Mouse (Mus musculus) lung, postnatal 4 days (tissue): ENCODE measurements around the gene Hc.

Experiments used
- DNase-seq, 2 experiments: peaks; one replicate each; pipeline ENCODE4 v3.0.0; 2021

The Hc gene

GRCm38 (mm10) chr2:35057243-35057642 lies 4.0 kb downstream of the Hc start:
- no peak for DNase-seq

GRCm38 (mm10) chr2:35048851-35049250 lies 12.4 kb downstream of the Hc start:
- DNase-seq = peak in 1 of 2 experiments; percentile 51

- peak in 1 of 2 experiments; percentile 41 for DNase-seq
These were observed 16.3 kb downstream of the Hc start for GRCm38 (mm10) chr2:35044956-35045355.

GRCm38 (mm10) chr2:35038580-35039375 lies 22.5 kb downstream of the Hc start:
- DNase-seq = no peak

- no peak for DNase-seq
These were observed 36.5 kb downstream of the Hc start for GRCm38 (mm10) chr2:35024646-35025154.

- no peak for DNase-seq
These were observed 39.4 kb downstream of the Hc start for GRCm38 (mm10) chr2:35021806-35022205.

GRCm38 (mm10) chr2:35015861-35016260 lies 45.4 kb downstream of the Hc start:
- DNase-seq = peak; percentile 35 to 49

- no peak for DNase-seq
These were observed 49.6 kb downstream of the Hc start for GRCm38 (mm10) chr2:35011649-35012048.

GRCm38 (mm10) chr2:34998956-34999355 lies 62.3 kb downstream of the Hc start:
- DNase-seq = no peak

- no peak for DNase-seq
These were observed 64.7 kb downstream of the Hc start for GRCm38 (mm10) chr2:34996506-34996905.

- DNase-seq = no peak
These were observed 67.4 kb downstream of the Hc start for GRCm38 (mm10) chr2:34993696-34994356.

- DNase-seq = no peak
These were observed 68.2 kb downstream of the Hc start for GRCm38 (mm10) chr2:34992729-34993695.

GRCm38 (mm10) chr2:34991966-34992365 lies 69.3 kb downstream of the Hc start:
- DNase-seq = no peak

GRCm38 (mm10) chr2:34989749-34990148 lies 71.5 kb downstream of the Hc start:
- no peak for DNase-seq

GRCm38 (mm10) chr2:34987595-34987994 lies 73.6 kb downstream of the Hc start:
- no peak for DNase-seq

- no peak for DNase-seq
These were observed 76.4 kb downstream of the Hc start for GRCm38 (mm10) chr2:34984885-34985284.

- no peak for DNase-seq
These were observed 78.1 kb downstream of the Hc start for GRCm38 (mm10) chr2:34982906-34983698.

- DNase-seq = no peak
These were observed 79.0 kb downstream of the Hc start for GRCm38 (mm10) chr2:34982096-34982724.

GRCm38 (mm10) chr2:34979459-34980011 lies 81.7 kb downstream of the Hc start:
- DNase-seq = no peak

GRCm38 (mm10) chr2:34978226-34978625 lies 83.0 kb downstream of the Hc start:
- no peak for DNase-seq
